Mouse (Mus musculus) brain, embryonic 14.5 days (tissue): ENCODE measurements at regions not wholly inside any gene's neighbourhood (a gene's known extent, or its start where the extent isn't known, plus 50 kb on each side); places are given as distances from the start of the nearest gene placed in this dataset.
A peak's percentile ranks its signal among the peaks of the same experiment; 100 is the strongest.

Source experiments
- CTCF ChIP-seq: fragments of 200-500 bp; IDR thresholded peaks from 2 replicates; pipeline ENCODE4 v1.5.1; 2012; ENCODE audit warnings: inconsistent platforms, mild to moderate bottlenecking, moderate library complexity, borderline replicate concordance; ENCODE audit not compliant: insufficient read depth, insufficient read length; ENCODE audit errors: extremely low read depth
- POLR2A ChIP-seq: fragments of 200-500 bp; IDR thresholded peaks from 2 replicates; pipeline ENCODE4 v1.6.1; 2012; ENCODE audit warnings: mild to moderate bottlenecking, inconsistent platforms, borderline replicate concordance; ENCODE audit not compliant: poor library complexity, insufficient read depth, insufficient read length, severe bottlenecking; ENCODE audit errors: extremely low read depth

DNA sequence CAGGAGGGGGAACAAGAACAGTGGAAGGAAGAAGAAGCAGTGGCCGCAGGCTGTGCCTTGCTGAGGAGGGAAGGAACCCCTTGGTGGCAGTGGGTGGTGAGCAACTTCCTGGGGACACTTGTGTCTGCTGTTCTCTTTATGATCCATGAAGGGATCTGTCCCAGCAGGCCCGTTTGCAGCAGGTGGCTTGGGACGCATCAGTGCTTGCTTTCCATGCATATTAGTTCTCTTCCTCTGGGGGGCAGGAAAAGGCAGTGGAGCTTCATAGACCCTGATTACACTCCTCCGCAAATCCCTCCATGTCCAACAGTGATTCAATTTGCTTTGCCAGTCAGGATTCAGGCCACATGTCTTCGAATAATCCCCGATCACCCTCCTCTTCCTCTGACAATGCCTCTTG is 259.9 kb downstream of the Ttc6 start:
- 0 out of 2 replicates have a peak, but pooled peaks have one; percentile 0 for TF ChIP-seq CTCF
- TF ChIP-seq POLR2A: no peak
